Mouse (Mus musculus): ENCODE data around the gene Bach1. TPM values are rescaled to one million over a fixed set of nuclear protein-coding genes. Genes with fewer than 3 reads are reported as not detected.

Gene Bach1
- polyA plus RNA-seq (2015; fragmentation: Nextera tagmentation; extraction: Ambion mirVana), result 15.8 and 17.4 TPM in 2 replicates

DNA sequence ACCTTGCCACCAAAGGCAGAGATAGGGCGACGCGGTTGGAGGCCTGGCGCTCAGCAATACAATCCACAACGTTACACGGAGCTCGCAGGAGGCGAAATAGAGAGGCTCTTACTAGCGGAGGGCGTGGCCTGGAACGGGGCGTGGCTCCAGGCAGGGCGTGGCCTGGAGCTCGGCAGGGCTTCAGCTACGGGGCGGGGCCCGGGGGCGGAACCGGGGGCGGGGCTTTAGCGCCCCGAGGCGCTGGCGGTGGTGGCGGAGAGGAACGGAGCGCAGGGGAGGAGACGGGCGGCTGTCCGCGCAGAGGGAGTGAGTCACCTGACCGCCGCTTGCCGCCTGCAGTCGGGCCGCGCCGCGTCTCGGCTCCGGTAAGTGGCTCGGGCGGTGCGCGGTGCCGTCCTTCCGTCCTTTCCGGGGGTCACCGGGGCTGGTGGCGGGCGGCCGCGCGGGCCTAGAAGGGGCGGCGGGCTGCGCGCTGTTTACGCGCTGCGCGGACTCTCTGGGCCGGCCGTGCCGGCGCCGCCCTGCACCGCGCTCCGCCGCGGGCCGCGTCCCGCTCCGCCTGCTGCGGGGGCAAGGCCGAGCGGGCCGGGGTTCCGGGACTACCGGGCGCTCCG, at the start of gene Bach1:
Gene Bach1 (plus strand): TSS at position 254 of the 614 bp plus-strand sequence.
- peak; percentile 93 for ATAC-seq
- H3K4me3 ChIP-seq (ENCODE audit: low read length), result peak within 1 kb of the TSS; percentile 89
- no peaks in the 10 kb centered on the region for H3K27me3 ChIP-seq (replicated peaks; ENCODE audit: control insufficient read depth, insufficient read depth, low read length)
- no peaks in the 10 kb centered on the region for H3K36me3 ChIP-seq (ENCODE audit: control insufficient read depth, insufficient read depth, low read length)
- peak within 1 kb of the TSS; percentile 82 for H3K4me2 ChIP-seq (ENCODE audit: low read length)
- peak within 1 kb of the TSS; percentile 93 for H3K9ac ChIP-seq (ENCODE audit: low read depth, low read length)
- no peaks in the 10 kb centered on the region for H3K9me3 ChIP-seq (ENCODE audit: control insufficient read depth, low read length)
- 0% methylated on average over 27 of the region's 84 CpGs for WGBS
- H3K27ac ChIP-seq (ENCODE audit: low read depth, low read length), result peak within 1 kb of the TSS; percentile 93
- peaks cover 9% of the 10 kb centered on the region for H3K4me1 ChIP-seq (ENCODE audit: control insufficient read depth, insufficient read depth, low read depth, low read length)

- no peaks in the 10 kb centered on the region for H3K4me1 ChIP-seq (ENCODE audit: control insufficient read depth, insufficient read depth, low read depth, low read length)
- no peak overlapping the region for H3K4me3 ChIP-seq (ENCODE audit: low read length)
- no peak overlapping the region for H3K9ac ChIP-seq (ENCODE audit: low read depth, low read length)
- no peaks in the 10 kb centered on the region for H3K36me3 ChIP-seq (ENCODE audit: control insufficient read depth, insufficient read depth, low read length)
- no peak overlapping the region for H3K27ac ChIP-seq (ENCODE audit: low read depth, low read length)
- ATAC-seq, result no peak
- H3K27me3 ChIP-seq (replicated peaks; ENCODE audit: control insufficient read depth, insufficient read depth, low read length), result no peaks in the 10 kb centered on the region
- 55% methylated on average over 8 of the region's 8 CpGs for WGBS
- no peaks in the 10 kb centered on the region for H3K9me3 ChIP-seq (ENCODE audit: control insufficient read depth, low read length)
- no peak overlapping the region for H3K4me2 ChIP-seq (ENCODE audit: low read length)
Observed at GRCm38 (mm10) chr16:87652344-87652743, 46.4 kb upstream of the Bach1 start.

GRCm38 (mm10) chr16:87652924-87653323, 45.8 kb upstream of the Bach1 start:
- no peaks in the 10 kb centered on the region for H3K36me3 ChIP-seq (ENCODE audit: control insufficient read depth, insufficient read depth, low read length)
- ATAC-seq, result no peak
- H3K4me3 ChIP-seq (ENCODE audit: low read length), result no peak overlapping the region
- H3K27ac ChIP-seq (ENCODE audit: low read depth, low read length), result no peak overlapping the region
- H3K4me1 ChIP-seq (ENCODE audit: control insufficient read depth, insufficient read depth, low read depth, low read length), result no peaks in the 10 kb centered on the region
- H3K27me3 ChIP-seq (replicated peaks; ENCODE audit: control insufficient read depth, insufficient read depth, low read length), result no peaks in the 10 kb centered on the region
- H3K9ac ChIP-seq (ENCODE audit: low read depth, low read length), result no peak overlapping the region
- 85% methylated on average over 13 of the region's 13 CpGs for WGBS
- H3K9me3 ChIP-seq (ENCODE audit: control insufficient read depth, low read length), result no peaks in the 10 kb centered on the region
- no peak overlapping the region for H3K4me2 ChIP-seq (ENCODE audit: low read length)

DNA sequence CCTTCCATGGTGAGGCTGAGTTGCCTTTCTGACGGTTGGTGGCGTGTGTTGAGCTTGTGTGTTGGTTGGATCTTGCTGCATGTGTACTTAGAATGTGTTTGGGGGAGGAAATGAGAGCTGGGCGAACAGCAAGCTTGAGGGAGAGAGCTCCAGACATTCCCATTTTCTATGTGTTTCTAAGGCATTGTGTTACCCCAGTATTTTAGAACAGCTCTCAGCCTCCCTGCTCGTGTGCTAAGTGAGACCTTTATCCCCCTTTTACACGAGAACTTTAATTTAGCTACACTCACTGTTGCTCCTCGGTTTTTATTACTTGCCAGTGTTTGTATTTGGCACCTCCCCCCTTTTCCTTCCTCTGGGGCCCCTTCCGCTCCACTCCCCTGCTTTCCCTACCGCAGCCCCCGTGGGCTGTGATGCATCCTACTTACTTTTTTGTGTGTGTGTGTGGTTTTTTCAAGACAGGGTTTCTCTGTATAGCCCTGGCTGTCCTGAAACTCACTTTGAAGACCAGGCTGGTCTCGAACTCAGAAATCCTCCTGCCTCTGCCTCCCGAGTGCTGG, 44.6 kb upstream of the Bach1 start:
- no peak overlapping the region for H3K9ac ChIP-seq (ENCODE audit: low read depth, low read length)
- no peak overlapping the region for H3K27ac ChIP-seq (ENCODE audit: low read depth, low read length)
- H3K9me3 ChIP-seq (ENCODE audit: control insufficient read depth, low read length), result no peaks in the 10 kb centered on the region
- H3K27me3 ChIP-seq (replicated peaks; ENCODE audit: control insufficient read depth, insufficient read depth, low read length), result no peaks in the 10 kb centered on the region
- no peaks in the 10 kb centered on the region for H3K4me1 ChIP-seq (ENCODE audit: control insufficient read depth, insufficient read depth, low read depth, low read length)
- no peak for ATAC-seq
- no peak overlapping the region for H3K4me3 ChIP-seq (ENCODE audit: low read length)
- no peaks in the 10 kb centered on the region for H3K36me3 ChIP-seq (ENCODE audit: control insufficient read depth, insufficient read depth, low read length)
- no peak overlapping the region for H3K4me2 ChIP-seq (ENCODE audit: low read length)
- WGBS, result 83% methylated on average over 11 of the region's 11 CpGs

DNA sequence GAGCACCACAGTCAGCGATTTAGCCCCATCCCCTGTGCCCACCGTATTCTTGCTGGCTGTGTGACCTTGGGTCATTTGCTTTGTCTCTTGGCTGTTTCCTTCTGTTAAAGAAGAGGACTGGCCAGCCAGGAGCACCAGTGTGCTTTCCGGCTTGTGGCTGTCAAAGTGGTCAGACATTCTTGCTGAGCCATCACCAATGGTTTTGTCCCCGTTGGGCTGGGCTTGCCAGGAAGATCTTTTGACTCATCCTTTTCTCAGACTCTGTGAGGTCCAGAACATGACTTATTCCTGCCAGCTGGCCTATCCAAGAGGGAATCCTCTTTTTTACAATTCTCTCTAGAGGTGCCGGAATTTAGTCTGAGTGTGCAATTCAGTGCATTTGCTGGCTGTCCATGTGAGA, 43.7 kb upstream of the Bach1 start:
- no peak overlapping the region for H3K9ac ChIP-seq (ENCODE audit: low read depth, low read length)
- ATAC-seq, result no peak
- no peaks in the 10 kb centered on the region for H3K9me3 ChIP-seq (ENCODE audit: control insufficient read depth, low read length)
- WGBS, result 72% methylated on average over 5 of the region's 5 CpGs
- H3K27me3 ChIP-seq (replicated peaks; ENCODE audit: control insufficient read depth, insufficient read depth, low read length), result no peaks in the 10 kb centered on the region
- H3K4me2 ChIP-seq (ENCODE audit: low read length), result no peak overlapping the region
- H3K4me1 ChIP-seq (ENCODE audit: control insufficient read depth, insufficient read depth, low read depth, low read length), result no peaks in the 10 kb centered on the region
- no peaks in the 10 kb centered on the region for H3K36me3 ChIP-seq (ENCODE audit: control insufficient read depth, insufficient read depth, low read length)
- no peak overlapping the region for H3K27ac ChIP-seq (ENCODE audit: low read depth, low read length)
- no peak overlapping the region for H3K4me3 ChIP-seq (ENCODE audit: low read length)

GRCm38 (mm10) chr16:87655579-87655978, 43.2 kb upstream of the Bach1 start:
- no peaks in the 10 kb centered on the region for H3K9me3 ChIP-seq (ENCODE audit: control insufficient read depth, low read length)
- H3K4me3 ChIP-seq (ENCODE audit: low read length), result no peak overlapping the region
- no peaks in the 10 kb centered on the region for H3K36me3 ChIP-seq (ENCODE audit: control insufficient read depth, insufficient read depth, low read length)
- H3K27me3 ChIP-seq (replicated peaks; ENCODE audit: control insufficient read depth, insufficient read depth, low read length), result no peaks in the 10 kb centered on the region
- H3K4me1 ChIP-seq (ENCODE audit: control insufficient read depth, insufficient read depth, low read depth, low read length), result no peaks in the 10 kb centered on the region
- H3K4me2 ChIP-seq (ENCODE audit: low read length), result no peak overlapping the region
- no peak for ATAC-seq
- H3K9ac ChIP-seq (ENCODE audit: low read depth, low read length), result no peak overlapping the region
- no peak overlapping the region for H3K27ac ChIP-seq (ENCODE audit: low read depth, low read length)
- WGBS, result 87% methylated on average over 9 of the region's 9 CpGs

GRCm38 (mm10) chr16:87656771-87657170, 42.0 kb upstream of the Bach1 start:
- Histone ChIP-seq H3K4me1 (ENCODE audit: control insufficient read depth, insufficient read depth, low read depth, low read length) (no peaks in the 10 kb centered on the region), H3K9ac (ENCODE audit: low read depth, low read length) (no peak overlapping the region), H3K9me3 (ENCODE audit: control insufficient read depth, low read length) (no peaks in the 10 kb centered on the region), H3K4me3 (ENCODE audit: low read length) (no peak overlapping the region), H3K27ac (ENCODE audit: low read depth, low read length) (no peak overlapping the region), H3K27me3 (replicated peaks; ENCODE audit: control insufficient read depth, insufficient read depth, low read length) (no peaks in the 10 kb centered on the region), H3K4me2 (ENCODE audit: low read length) (no peak overlapping the region), H3K36me3 (ENCODE audit: control insufficient read depth, insufficient read depth, low read length) (no peaks in the 10 kb centered on the region)
- ATAC-seq, result no peak
- WGBS, result 92% methylated on average over 4 of the region's 4 CpGs

DNA sequence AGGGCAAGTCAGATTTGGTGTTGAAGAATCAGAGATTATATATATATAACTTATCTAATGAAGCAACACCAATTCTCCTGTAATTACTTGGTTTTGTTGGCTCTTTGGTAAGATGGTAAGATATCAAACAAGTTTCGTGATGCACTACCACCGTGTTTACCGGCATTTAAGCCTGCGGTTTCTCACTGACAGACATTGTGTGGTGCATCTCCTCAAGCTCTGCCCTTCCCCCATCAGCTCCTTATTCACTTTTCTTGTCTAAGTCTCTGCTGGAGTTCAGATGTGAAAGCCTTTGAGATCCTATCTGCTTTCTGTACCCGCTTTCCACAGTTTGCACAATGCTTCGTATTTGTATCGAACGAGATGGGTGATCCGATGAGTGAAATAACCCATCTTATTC, 41.5 kb upstream of the Bach1 start:
- no peaks in the 10 kb centered on the region for H3K4me1 ChIP-seq (ENCODE audit: control insufficient read depth, insufficient read depth, low read depth, low read length)
- H3K27ac ChIP-seq (ENCODE audit: low read depth, low read length), result no peak overlapping the region
- no peak overlapping the region for H3K4me2 ChIP-seq (ENCODE audit: low read length)
- no peaks in the 10 kb centered on the region for H3K27me3 ChIP-seq (replicated peaks; ENCODE audit: control insufficient read depth, insufficient read depth, low read length)
- no peaks in the 10 kb centered on the region for H3K9me3 ChIP-seq (ENCODE audit: control insufficient read depth, low read length)
- WGBS, result 95% methylated on average over 9 of the region's 9 CpGs
- H3K36me3 ChIP-seq (ENCODE audit: control insufficient read depth, insufficient read depth, low read length), result no peaks in the 10 kb centered on the region
- ATAC-seq, result no peak
- no peak overlapping the region for H3K9ac ChIP-seq (ENCODE audit: low read depth, low read length)
- H3K4me3 ChIP-seq (ENCODE audit: low read length), result no peak overlapping the region

GRCm38 (mm10) chr16:87661024-87661471, 37.7 kb upstream of the Bach1 start:
- Histone ChIP-seq H3K4me1 (ENCODE audit: control insufficient read depth, insufficient read depth, low read depth, low read length) (no peaks in the 10 kb centered on the region), H3K9me3 (ENCODE audit: control insufficient read depth, low read length) (no peaks in the 10 kb centered on the region), H3K4me3 (ENCODE audit: low read length) (no peak overlapping the region), H3K36me3 (ENCODE audit: control insufficient read depth, insufficient read depth, low read length) (no peaks in the 10 kb centered on the region), H3K4me2 (ENCODE audit: low read length) (no peak overlapping the region), H3K9ac (ENCODE audit: low read depth, low read length) (no peak overlapping the region), H3K27me3 (replicated peaks; ENCODE audit: control insufficient read depth, insufficient read depth, low read length) (no peaks in the 10 kb centered on the region), H3K27ac (ENCODE audit: low read depth, low read length) (no peak overlapping the region)
- no peak for ATAC-seq
- 83% methylated on average over 12 of the region's 12 CpGs for WGBS

Data from hindbrain, embryonic 16.5 days (tissue).